Mouse (Mus musculus) heart, embryonic 11.5 days (tissue): ENCODE data around the gene Fpgt. TPM values are rescaled to one million over a fixed set of nuclear protein-coding genes. Genes with fewer than 3 reads are reported as not detected.

ENCODE experiments used
- ATAC-seq: fragments of 200-750 bp; cut with Nextera tagmentation; replicated peaks from 2 replicates; pipeline ENCODE4 v1.8.0; 2017; ENCODE audit warnings: moderate library complexity; ENCODE audit not compliant: insufficient number of reproducible peaks, low FRiP score, low TSS enrichment
- H3K27ac ChIP-seq: fragments of 300-500 bp; sonication (generic); 2 replicates; pipeline ENCODE4 v1.5.1; 2014; ENCODE audit warnings: mild to moderate bottlenecking, low read depth, low read length
- H3K27me3 ChIP-seq: fragments of 300-500 bp; sonication (generic); 2 replicates; pipeline ENCODE4 v1.6.1; 2014; ENCODE audit warnings: mild to moderate bottlenecking, low read length, mixed read lengths; ENCODE audit not compliant: control insufficient read depth, insufficient read depth
- H3K36me3 ChIP-seq: fragments of 300-500 bp; sonication (generic); 2 replicates; pipeline ENCODE4 v1.6.1; 2014; ENCODE audit warnings: mild to moderate bottlenecking, low read length, moderate library complexity, mixed read lengths; ENCODE audit not compliant: control insufficient read depth, insufficient read depth
- H3K4me1 ChIP-seq: fragments of 300-500 bp; sonication (generic); 2 replicates; pipeline ENCODE4 v1.6.1; 2014; ENCODE audit warnings: low read length; ENCODE audit not compliant: control insufficient read depth, insufficient read depth
- H3K4me2 ChIP-seq: fragments of 300-500 bp; sonication (generic); 2 replicates; pipeline ENCODE4 v1.6.1; 2014; ENCODE audit warnings: mild to moderate bottlenecking, moderate library complexity
- H3K4me3 ChIP-seq: fragments of 300-500 bp; sonication (generic); 2 replicates; pipeline ENCODE4 v1.5.1; 2014; ENCODE audit warnings: low read depth, low read length
- H3K9ac ChIP-seq: fragments of 300-500 bp; sonication (generic); 2 replicates; pipeline ENCODE4 v1.6.1; 2014; ENCODE audit warnings: mild to moderate bottlenecking, low read depth, low read length, moderate library complexity
- H3K9me3 ChIP-seq: fragments of 300-500 bp; sonication (generic); replicated peaks from 2 replicates; pipeline ENCODE4 v1.6.1; 2016; ENCODE audit warnings: low read length; ENCODE audit not compliant: control insufficient read depth
- WGBS: fragments of 180-500 bp; shearing (Covaris S2); extraction: QIAGEN DNeasy Blood & Tissue Kit; methylation state at CpG from one replicate; pipeline ENCODE4 v1.1.7; 2014; ENCODE audit not compliant: insufficient replicate concordance; 5-methylcytosine and 5-hydroxymethylcytosine counted together
- polyA plus RNA-seq: library from polyadenylated mRNA; unstranded; fragments of >200 nt; fragmentation: Nextera tagmentation; extraction: Ambion mirVana; gene quantifications from 2 replicates; pipeline ENCODE4 v1.2.1, GENCODE M21; 2014

Fpgt gene
- 13.0 and 14.4 TPM in 2 replicates for polyA plus RNA-seq

- ATAC-seq = peak; percentile 99
- Histone ChIP-seq H3K9me3 (no peaks in the 10 kb centered on the region), H3K4me3 (peak within 1 kb of the TSS; percentile 63), H3K4me2 (peak within 1 kb of the TSS; percentile 75), H3K4me1 (no peaks in the 10 kb centered on the region), H3K36me3 (no peaks in the 10 kb centered on the region), H3K27me3 (no peaks in the 10 kb centered on the region), H3K9ac (peak within 1 kb of the TSS; percentile 86), H3K27ac (peak within 1 kb of the TSS; percentile 79; the same call in 1 of the 2 replicates)
- under 1% methylated on average over 47 of the region's 47 CpGs for WGBS
These were observed at the start of gene Fpgt, which contains the start of gene Lrriq3 for GRCm38 (mm10) chr3:155093116-155093956. Gene Fpgt, minus strand, starts transcription at chr3:155093403. Gene Lrriq3, plus strand, starts transcription at chr3:155093434.

GRCm38 (mm10) chr3:155141047-155141446 lies 47.8 kb upstream of the Fpgt start:
- H3K9me3 ChIP-seq = no peaks in the 10 kb centered on the region
- WGBS = 85% methylated on average over 11 of the region's 11 CpGs
- H3K4me3 ChIP-seq = no peak overlapping the region
- no peak overlapping the region for H3K27ac ChIP-seq
- H3K4me1 ChIP-seq = no peaks in the 10 kb centered on the region
- no peaks in the 10 kb centered on the region for H3K36me3 ChIP-seq
- H3K27me3 ChIP-seq = no peaks in the 10 kb centered on the region
- H3K9ac ChIP-seq = no peak overlapping the region
- no peak overlapping the region for H3K4me2 ChIP-seq
- no peak for ATAC-seq

GRCm38 (mm10) chr3:155137737-155138136 lies 44.5 kb upstream of the Fpgt start:
- 73% methylated on average over 5 of the region's 5 CpGs for WGBS
- ATAC-seq = no peak

GRCm38 (mm10) chr3:155105957-155106356 lies 12.8 kb upstream of the Fpgt start:
- ATAC-seq = no peak
- Histone ChIP-seq H3K9me3 (no peaks in the 10 kb centered on the region), H3K27me3 (no peaks in the 10 kb centered on the region), H3K4me2 (no peak overlapping the region), H3K4me1 (no peaks in the 10 kb centered on the region), H3K27ac (no peak overlapping the region), H3K9ac (no peak overlapping the region), H3K4me3 (no peak overlapping the region), H3K36me3 (no peaks in the 10 kb centered on the region)
- 48% methylated on average over 1 of the region's 1 CpGs for WGBS

More at GRCm38 (mm10) chr3:155137737-155138136, 44.5 kb upstream of the Fpgt start:
- Histone ChIP-seq H3K9me3 (no peaks in the 10 kb centered on the region), H3K4me1 (no peaks in the 10 kb centered on the region), H3K36me3 (no peaks in the 10 kb centered on the region), H3K4me3 (no peak overlapping the region), H3K9ac (no peak overlapping the region), H3K27ac (no peak overlapping the region), H3K27me3 (no peaks in the 10 kb centered on the region), H3K4me2 (no peak overlapping the region)

GRCm38 (mm10) chr3:155099266-155099665 lies 6.1 kb upstream of the Fpgt start:
- Histone ChIP-seq H3K4me2 (no peak overlapping the region), H3K9me3 (no peaks in the 10 kb centered on the region), H3K4me1 (no peaks in the 10 kb centered on the region), H3K27me3 (no peaks in the 10 kb centered on the region), H3K27ac (no peak overlapping the region), H3K36me3 (no peaks in the 10 kb centered on the region), H3K4me3 (no peak overlapping the region), H3K9ac (no peak overlapping the region)
- WGBS = 65% methylated on average over 1 of the region's 1 CpGs
- ATAC-seq = no peak

GRCm38 (mm10) chr3:155092081-155092480 lies 1.1 kb downstream of the Fpgt start:
- Histone ChIP-seq H3K4me1 (no peaks in the 10 kb centered on the region), H3K9me3 (no peaks in the 10 kb centered on the region), H3K27ac (no peak overlapping the region), H3K27me3 (no peaks in the 10 kb centered on the region), H3K9ac (no peak overlapping the region), H3K36me3 (peaks cover 6% of the 10 kb centered on the region), H3K4me3 (0 out of 2 replicates have a peak overlapping the region, but pooled peaks have one; percentile 63), H3K4me2 (peak overlapping the region; percentile 75)
- no peak for ATAC-seq
- WGBS = 90% methylated on average over 6 of the region's 6 CpGs

- Histone ChIP-seq H3K4me3 (no peak overlapping the region), H3K4me2 (no peak overlapping the region), H3K27me3 (no peaks in the 10 kb centered on the region), H3K4me1 (no peaks in the 10 kb centered on the region), H3K27ac (no peak overlapping the region), H3K9me3 (no peaks in the 10 kb centered on the region), H3K9ac (no peak overlapping the region), H3K36me3 (no peaks in the 10 kb centered on the region)
- no peak for ATAC-seq
- WGBS = 69% methylated on average over 4 of the region's 4 CpGs
These were observed 15.3 kb downstream of the Fpgt start for GRCm38 (mm10) chr3:155077908-155078307.

GRCm38 (mm10) chr3:155059449-155059822 lies 33.8 kb downstream of the Fpgt start:
- Histone ChIP-seq H3K4me3 (no peak overlapping the region), H3K27ac (no peak overlapping the region), H3K9me3 (no peaks in the 10 kb centered on the region), H3K27me3 (no peaks in the 10 kb centered on the region), H3K36me3 (no peaks in the 10 kb centered on the region), H3K9ac (no peak overlapping the region), H3K4me1 (no peaks in the 10 kb centered on the region), H3K4me2 (no peak overlapping the region)
- ATAC-seq = no peak
